Mouse (Mus musculus): ENCODE measurements around the gene Gli2. TPM values are rescaled to one million over a fixed set of nuclear protein-coding genes. Genes with fewer than 3 reads are reported as not detected.

The Gli2 gene
- total and polyA plus RNA-seq, 3 experiments: 1.5 to 11.3 TPM; not detected in 1

DNA sequence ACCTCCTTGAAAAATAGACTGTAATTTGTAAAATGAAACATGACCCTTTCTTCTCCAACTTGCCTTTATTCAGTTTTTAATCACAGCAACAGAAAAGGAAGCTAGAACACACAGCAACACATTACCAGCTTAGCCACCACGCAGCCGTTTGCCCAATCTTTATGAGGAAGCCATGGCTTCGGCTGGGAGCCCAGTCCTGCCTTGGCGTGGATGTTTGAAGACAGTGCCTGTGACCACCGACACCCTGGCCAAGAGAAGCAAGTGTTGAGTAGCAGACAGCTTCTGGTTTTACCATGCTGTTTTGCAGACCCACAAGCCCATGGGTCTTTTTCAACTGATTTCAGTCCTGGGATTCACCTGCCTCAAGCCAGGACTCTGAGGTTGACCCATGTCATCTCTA, 121.3 kb downstream of the Gli2 start:
- Histone ChIP-seq H3K4me1 (ENCODE audit: control insufficient read depth in 1 of 2, insufficient read depth in 2 of 2, low read length in 2 of 2) (no peaks in the 10 kb centered on the region), H3K9ac (ENCODE audit: control insufficient read depth, low read depth, low read length, poor library complexity, severe bottlenecking) (no peak overlapping the region), H3K79me2 (ENCODE audit: control insufficient read depth, insufficient read depth, low read length, poor library complexity) (no peaks in the 10 kb centered on the region), H3K4me3 (ENCODE audit: control insufficient read depth in 1 of 2, insufficient read depth in 1 of 2, low read depth in 2 of 2, low read length in 2 of 2) (no peak overlapping the region), H3K27ac (ENCODE audit: control insufficient read depth, low read depth, low read length) (no peak overlapping the region), H3K27me3 (ENCODE audit: control insufficient read depth in 1 of 2, insufficient read depth in 2 of 2, low read length in 2 of 2) (no peaks in the 10 kb centered on the region), H3K36me3 (ENCODE audit: control insufficient read depth in 1 of 2, insufficient read depth in 2 of 2, low read length in 2 of 2) (no peaks in the 10 kb centered on the region), H3K9me3 (replicated peaks; ENCODE audit: insufficient read depth, low read length) (no peaks in the 10 kb centered on the region)
- no peak for DNase-seq (ENCODE audit: low read depth, low spot score)
- TF ChIP-seq RCOR1 (IDR thresholded peaks at IDR 0.05; ENCODE audit: low read depth, low read length) (no peak), GABPA (IDR thresholded peaks at IDR 0.05; ENCODE audit: low read depth, low read length) (no peak), ZMIZ1 (IDR thresholded peaks at IDR 0.05; ENCODE audit: low read depth, low read length) (no peak), MAX (IDR thresholded peaks at IDR 0.05; ENCODE audit: low read length) (no peak), ELF1 (IDR thresholded peaks at IDR 0.05; ENCODE audit: low read depth, low read length) (no peak), SMC3 (IDR thresholded peaks at IDR 0.05; ENCODE audit: low read depth, low read length) (no peak), ZC3H11A (IDR thresholded peaks at IDR 0.05; ENCODE audit: low read depth, low read length) (no peak), BHLHE40 (IDR thresholded peaks at IDR 0.05; ENCODE audit: borderline replicate concordance, low read depth, low read length) (no peak)

DNA sequence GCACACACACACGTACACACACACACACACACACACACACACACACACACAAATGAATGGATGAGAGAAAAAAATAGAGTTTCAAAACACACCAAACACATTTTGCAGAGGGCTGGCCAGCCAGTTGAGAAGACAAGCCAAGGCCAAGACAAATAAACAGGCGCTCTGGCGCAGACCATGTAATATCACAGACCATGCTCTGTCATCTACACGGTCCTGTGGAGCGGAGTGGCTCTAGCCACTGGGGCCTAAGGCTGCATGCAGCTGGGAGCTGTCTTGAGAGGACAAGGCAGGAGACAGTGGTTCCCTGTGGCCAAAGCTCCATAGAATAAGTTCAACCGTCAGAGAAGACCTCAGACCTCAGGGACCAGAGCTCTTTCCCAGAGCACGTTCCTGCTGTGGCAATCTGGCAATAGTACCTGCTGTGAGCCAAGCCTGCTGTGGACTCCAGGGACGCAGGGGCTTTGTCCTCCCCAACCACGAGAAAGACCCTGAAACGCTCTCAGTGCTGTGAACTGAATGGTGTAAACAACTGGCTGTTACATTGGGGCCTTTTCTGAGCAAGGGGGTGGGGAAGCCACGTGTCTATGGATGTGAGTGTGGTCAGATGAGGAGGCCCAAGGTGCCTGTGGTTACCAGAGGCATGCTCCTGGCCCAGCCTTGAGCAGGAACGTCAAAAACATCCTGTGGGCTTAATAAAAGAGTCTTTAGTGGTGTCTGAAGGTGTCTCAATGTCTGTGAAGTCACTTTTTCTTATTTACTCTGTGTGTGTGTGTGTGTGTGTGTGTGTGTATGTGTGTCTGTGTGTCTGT, 125.7 kb downstream of the Gli2 start:
- H3K27me3 ChIP-seq (ENCODE audit: control insufficient read depth in 1 of 2, insufficient read depth in 2 of 2, low read length in 2 of 2): no peaks in the 10 kb centered on the region
- no peak for DNase-seq (ENCODE audit: low read depth, low spot score)
- H3K79me2 ChIP-seq (ENCODE audit: control insufficient read depth, insufficient read depth, low read length, poor library complexity): no peaks in the 10 kb centered on the region
- no peak overlapping the region for H3K9ac ChIP-seq (ENCODE audit: control insufficient read depth, low read depth, low read length, poor library complexity, severe bottlenecking)
- no peaks in the 10 kb centered on the region for H3K36me3 ChIP-seq (ENCODE audit: control insufficient read depth in 1 of 2, insufficient read depth in 2 of 2, low read length in 2 of 2)
- no peaks in the 10 kb centered on the region for H3K4me1 ChIP-seq (ENCODE audit: control insufficient read depth in 1 of 2, insufficient read depth in 2 of 2, low read length in 2 of 2)
- TF ChIP-seq NELFE (IDR thresholded peaks at IDR 0.05; ENCODE audit: low read depth, low read length): no peak
- no peak for TF ChIP-seq MAX (IDR thresholded peaks at IDR 0.05; ENCODE audit: low read length)
- no peak for TF ChIP-seq MEF2A (IDR thresholded peaks at IDR 0.05; ENCODE audit: extremely low read depth, insufficient replicate concordance, low read depth, low read length, poor library complexity, severe bottlenecking)
- TF ChIP-seq MYC (IDR thresholded peaks at IDR 0.05; ENCODE audit: low read depth, low read length): no peak
- no peak for TF ChIP-seq E2F4 (IDR thresholded peaks at IDR 0.05; ENCODE audit: borderline replicate concordance, low read depth, low read length)
- no peak for TF ChIP-seq ZMIZ1 (IDR thresholded peaks at IDR 0.05; ENCODE audit: low read depth, low read length)
- no peak for TF ChIP-seq POLR2A (IDR thresholded peaks at IDR 0.05; ENCODE audit: control insufficient read depth in 1 of 2, insufficient read depth in 1 of 2, low read depth in 1 of 2, low read length in 2 of 2, poor library complexity in 1 of 2)
- no peak for TF ChIP-seq ELF1 (IDR thresholded peaks at IDR 0.05; ENCODE audit: low read depth, low read length)
- TF ChIP-seq NRF1 (IDR thresholded peaks at IDR 0.05; ENCODE audit: insufficient read depth, low read depth, low read length, poor library complexity, severe bottlenecking): no peak
- TF ChIP-seq MAFK (IDR thresholded peaks at IDR 0.05; ENCODE audit: borderline replicate concordance, low read depth, low read length): no peak
- no peak for TF ChIP-seq CHD1 (IDR thresholded peaks at IDR 0.05; ENCODE audit: low read depth, low read length)
- no peak for TF ChIP-seq TBP (IDR thresholded peaks at IDR 0.05; ENCODE audit: low read depth, low read length)
- no peak for TF ChIP-seq SMC3 (IDR thresholded peaks at IDR 0.05; ENCODE audit: low read depth, low read length)
- TF ChIP-seq ETS1 (IDR thresholded peaks at IDR 0.05; ENCODE audit: low read depth, low read length): no peak
- TF ChIP-seq ZC3H11A (IDR thresholded peaks at IDR 0.05; ENCODE audit: low read depth, low read length): no peak
- no peak overlapping the region for H3K27ac ChIP-seq (ENCODE audit: control insufficient read depth, low read depth, low read length)
- H3K9me3 ChIP-seq (replicated peaks; ENCODE audit: insufficient read depth, low read length): no peaks in the 10 kb centered on the region
- no peak overlapping the region for H3K4me3 ChIP-seq (ENCODE audit: control insufficient read depth in 1 of 2, insufficient read depth in 1 of 2, low read depth in 2 of 2, low read length in 2 of 2)

All from MEL (cell line).